Mouse (Mus musculus) testis, adult 2 months (tissue): ENCODE measurements at regions not wholly inside any gene's neighbourhood (a gene's known extent, or its start where the extent isn't known, plus 50 kb on each side); places are given as distances from the start of the nearest gene placed in this dataset.

Experiments
- CTCF ChIP-seq: fragments of 200-500 bp; IDR thresholded peaks from 2 replicates; pipeline ENCODE4 v1.5.1; 2012; ENCODE audit warnings: low read depth, mild to moderate bottlenecking, inconsistent platforms, low read length, moderate library complexity; ENCODE audit not compliant: control insufficient read depth, insufficient read depth, insufficient replicate concordance
- POLR2A ChIP-seq: fragments of 200-500 bp; IDR thresholded peaks from 2 replicates; pipeline ENCODE4 v1.6.1; 2012; ENCODE audit warnings: low read depth, mild to moderate bottlenecking, inconsistent platforms, low read length, moderate library complexity; ENCODE audit not compliant: control insufficient read depth

- TF ChIP-seq POLR2A (no peak), CTCF (no peak)
Measured at GRCm38 (mm10) chr19:14045456-14045855, 132.1 kb downstream of the Olfr1505 start.
